Mouse (Mus musculus) forebrain, embryonic 14.5 days (tissue): Measurements from ENCODE around the gene Ccnt1. TPM values are rescaled to one million over a fixed set of nuclear protein-coding genes. Genes with fewer than 3 reads are reported as not detected.

Experiments
- ATAC-seq: fragments of 200-750 bp; cut with Nextera tagmentation; 2 replicates; pipeline ENCODE4 v1.8.0; 2017; ENCODE audit warnings: mild to moderate bottlenecking, moderate library complexity
- DNase-seq: peaks from one replicate; pipeline ENCODE4 v3.0.0-alpha.2; 2015; ENCODE audit warnings: low spot score
- H3K27ac ChIP-seq: fragments of 300-500 bp; sonication (generic); 2 replicates; pipeline ENCODE4 v1.5.1; 2014; ENCODE audit warnings: low read depth, mild to moderate bottlenecking, control low read depth, low read length, moderate library complexity
- H3K27me3 ChIP-seq: fragments of 300-500 bp; sonication (generic); replicated peaks from 2 replicates; pipeline ENCODE4 v1.6.1; 2014; ENCODE audit warnings: low read length, control low read depth, mixed read lengths; ENCODE audit not compliant: control insufficient read depth, insufficient read depth
- H3K36me3 ChIP-seq: fragments of 300-500 bp; sonication (generic); 2 replicates; pipeline ENCODE4 v1.6.1; 2014; ENCODE audit warnings: low read length, control low read depth; ENCODE audit not compliant: control insufficient read depth, insufficient read depth
- H3K4me1 ChIP-seq: fragments of 300-500 bp; sonication (generic); 2 replicates; pipeline ENCODE4 v1.6.1; 2014; ENCODE audit warnings: antibody characterized with exemption, low read length, control low read depth; ENCODE audit not compliant: control insufficient read depth, insufficient read depth
- H3K4me2 ChIP-seq: fragments of 300-500 bp; sonication (generic); 2 replicates; pipeline ENCODE4 v1.6.1; 2014; ENCODE audit warnings: mild to moderate bottlenecking, control low read depth, low read length
- H3K4me3 ChIP-seq: fragments of 300-500 bp; sonication (generic); 2 replicates; pipeline ENCODE4 v1.5.1; 2014; ENCODE audit warnings: low read depth, low read length, control low read depth
- H3K9ac ChIP-seq: fragments of 300-500 bp; sonication (generic); 2 replicates; pipeline ENCODE4 v1.6.1; 2014; ENCODE audit warnings: mild to moderate bottlenecking, low read length, control low read depth, moderate library complexity
- H3K9me3 ChIP-seq: fragments of 300-500 bp; sonication (generic); replicated peaks from 2 replicates; pipeline ENCODE4 v1.6.1; 2016; ENCODE audit warnings: low read length, control low read depth, mixed read lengths; ENCODE audit not compliant: control insufficient read depth
- WGBS: fragments of 180-500 bp; shearing (Covaris S2); extraction: QIAGEN DNeasy Blood & Tissue Kit; methylation state at CpG from one replicate; pipeline ENCODE4 v1.1.7; 2014; 5-methylcytosine and 5-hydroxymethylcytosine counted together
- polyA plus RNA-seq: library from polyadenylated mRNA; unstranded; fragments of >200 nt; fragmentation: Nextera tagmentation; extraction: Ambion mirVana; gene quantifications from 2 replicates; pipeline ENCODE4 v1.2.1, GENCODE M21; 2014

Gene Ccnt1
- polyA plus RNA-seq, 1 experiment from 2014 or later = 51.3 TPM

- DNase-seq (peak; percentile 4), ATAC-seq (peak; percentile 8; the same call in 1 of the 2 replicates)
- H3K4me3 ChIP-seq = peak overlapping the region; percentile 92
- H3K9me3 ChIP-seq = no peaks in the 10 kb centered on the region
- WGBS = 10% methylated on average over 22 of the region's 22 CpGs
- H3K36me3 ChIP-seq = peaks cover 12% of the 10 kb centered on the region; the same call in 1 of the 2 replicates
- no peaks in the 10 kb centered on the region for H3K27me3 ChIP-seq
- H3K9ac ChIP-seq = peak overlapping the region; percentile 84
- peak overlapping the region; percentile 50 for H3K4me2 ChIP-seq
- H3K4me1 ChIP-seq = peaks cover 20% of the 10 kb centered on the region
- H3K27ac ChIP-seq = peak overlapping the region; percentile 89
Observed at GRCm38 (mm10) chr15:98568256-98569033, 2.3 kb downstream of the Ccnt1 start.

- Histone ChIP-seq H3K4me1 (peaks cover 20% of the 10 kb centered on the region), H3K4me2 (peak overlapping the region; percentile 98), H3K9me3 (no peaks in the 10 kb centered on the region), H3K27me3 (no peaks in the 10 kb centered on the region), H3K9ac (peak overlapping the region; percentile 90), H3K4me3 (peak overlapping the region; percentile 92), H3K27ac (peak overlapping the region; percentile 89), H3K36me3 (peaks cover 22% of the 10 kb centered on the region; the same call in 1 of the 2 replicates)
- WGBS = under 1% methylated on average over 88 of the region's 88 CpGs
- ATAC-seq = peak; percentile 98
- peak; percentile 100 for DNase-seq
Observed at GRCm38 (mm10) chr15:98567278-98568134, 3.2 kb downstream of the Ccnt1 start.

DNA sequence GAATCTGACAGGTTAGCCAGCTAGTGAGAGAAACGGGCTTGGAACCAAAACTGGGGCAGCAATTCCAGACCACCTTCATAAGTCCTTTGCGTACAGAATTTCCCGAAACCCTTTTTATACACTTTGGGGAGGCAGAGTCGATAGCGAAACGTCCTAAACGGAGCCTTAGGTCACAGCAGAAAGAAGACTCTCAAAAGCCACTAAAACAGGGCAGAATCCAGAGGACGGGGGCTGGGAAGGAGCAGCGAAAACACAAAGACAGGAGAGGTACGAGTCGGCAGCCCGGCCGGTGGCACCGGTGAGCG, 3.8 kb downstream of the Ccnt1 start:
- Histone ChIP-seq H3K36me3 (peaks cover 22% of the 10 kb centered on the region; the same call in 1 of the 2 replicates), H3K4me2 (peak overlapping the region; percentile 98), H3K27me3 (no peaks in the 10 kb centered on the region), H3K4me1 (peaks cover 20% of the 10 kb centered on the region), H3K9me3 (no peaks in the 10 kb centered on the region), H3K9ac (peak overlapping the region; percentile 90), H3K27ac (peak overlapping the region; percentile 88), H3K4me3 (peak overlapping the region; percentile 92)
- under 1% methylated on average over 15 of the region's 15 CpGs for WGBS
- no peak for ATAC-seq
- no peak for DNase-seq

GRCm38 (mm10) chr15:98557186-98557585, 13.5 kb downstream of the Ccnt1 start:
- no peaks in the 10 kb centered on the region for H3K27me3 ChIP-seq
- DNase-seq (no peak), ATAC-seq (no peak)
- H3K27ac ChIP-seq = no peak overlapping the region
- peaks cover 61% of the 10 kb centered on the region for H3K36me3 ChIP-seq
- H3K9ac ChIP-seq = no peak overlapping the region
- no peaks in the 10 kb centered on the region for H3K4me1 ChIP-seq
- H3K4me3 ChIP-seq = no peak overlapping the region
- no peak overlapping the region for H3K4me2 ChIP-seq
- WGBS = 91% methylated on average over 5 of the region's 5 CpGs
- H3K9me3 ChIP-seq = no peaks in the 10 kb centered on the region

DNA sequence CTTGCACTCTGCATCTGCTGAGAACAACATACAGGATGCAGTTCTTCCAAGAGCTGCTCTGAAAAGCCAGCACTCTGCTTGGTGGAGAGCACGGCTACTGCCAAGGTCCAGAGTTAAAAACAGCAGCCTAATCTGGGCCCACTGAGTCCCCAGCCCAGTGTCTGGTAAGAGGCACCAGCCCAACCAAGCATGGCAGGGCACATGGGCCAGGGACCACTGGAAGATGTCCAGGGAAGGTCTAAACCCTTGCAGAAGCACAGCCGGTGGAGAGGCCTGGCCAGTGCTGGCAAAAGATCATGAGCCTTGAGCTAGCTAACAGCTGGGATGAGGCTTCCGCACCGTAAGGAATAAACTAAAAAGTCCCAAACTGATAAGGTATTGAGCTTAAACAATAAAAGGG, 14.8 kb downstream of the Ccnt1 start:
- ATAC-seq (no peak), DNase-seq (no peak)
- Histone ChIP-seq H3K27ac (no peak overlapping the region), H3K4me2 (no peak overlapping the region), H3K36me3 (peaks cover 71% of the 10 kb centered on the region), H3K27me3 (no peaks in the 10 kb centered on the region), H3K9ac (no peak overlapping the region), H3K4me1 (no peaks in the 10 kb centered on the region), H3K4me3 (no peak overlapping the region), H3K9me3 (no peaks in the 10 kb centered on the region)
- 95% methylated on average over 4 of the region's 4 CpGs for WGBS

GRCm38 (mm10) chr15:98552758-98553157, 18.0 kb downstream of the Ccnt1 start:
- Histone ChIP-seq H3K27me3 (no peaks in the 10 kb centered on the region), H3K4me2 (no peak overlapping the region), H3K36me3 (peaks cover 77% of the 10 kb centered on the region), H3K9me3 (no peaks in the 10 kb centered on the region), H3K9ac (no peak overlapping the region), H3K4me3 (no peak overlapping the region), H3K27ac (no peak overlapping the region), H3K4me1 (no peaks in the 10 kb centered on the region)
- DNase-seq (no peak), ATAC-seq (no peak)
- 95% methylated on average over 2 of the region's 2 CpGs for WGBS

DNA sequence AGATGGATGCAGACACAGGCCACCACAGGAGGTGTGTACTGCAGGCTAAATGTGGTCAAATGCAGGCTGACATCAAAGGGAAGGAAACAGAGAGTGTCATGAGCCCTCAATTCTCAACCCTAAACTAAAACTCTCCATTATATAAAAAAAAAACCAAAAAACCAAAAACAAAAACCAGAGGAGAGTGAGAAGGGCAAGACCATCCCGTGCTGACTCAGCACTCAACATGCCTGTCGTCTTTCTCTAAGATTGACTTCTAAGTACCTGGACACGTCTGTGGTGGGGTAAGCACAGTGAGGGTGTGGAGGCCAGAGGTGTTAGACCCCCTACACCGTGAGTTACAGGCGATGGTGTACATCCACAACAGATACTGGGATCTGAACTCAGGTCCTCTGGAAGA, 23.9 kb downstream of the Ccnt1 start:
- Histone ChIP-seq H3K4me1 (no peaks in the 10 kb centered on the region), H3K9ac (no peak overlapping the region), H3K27ac (no peak overlapping the region), H3K36me3 (peaks cover 93% of the 10 kb centered on the region), H3K9me3 (no peaks in the 10 kb centered on the region), H3K27me3 (no peaks in the 10 kb centered on the region), H3K4me2 (no peak overlapping the region), H3K4me3 (no peak overlapping the region)
- ATAC-seq = no peak
- no peak for DNase-seq
- 93% methylated on average over 5 of the region's 5 CpGs for WGBS

GRCm38 (mm10) chr15:98545151-98545550, 25.6 kb downstream of the Ccnt1 start:
- 97% methylated on average over 3 of the region's 3 CpGs for whole genome bisulfite sequencing
- Histone ChIP-seq H3K4me3 (no peak overlapping the region), H3K4me1 (no peaks in the 10 kb centered on the region), H3K36me3 (peaks cover 84% of the 10 kb centered on the region), H3K27me3 (no peaks in the 10 kb centered on the region), H3K4me2 (no peak overlapping the region), H3K9ac (no peak overlapping the region), H3K9me3 (no peaks in the 10 kb centered on the region), H3K27ac (no peak overlapping the region)
- DNase-seq (no peak), ATAC-seq (no peak)

GRCm38 (mm10) chr15:98543341-98543740, 27.4 kb downstream of the Ccnt1 start:
- Histone ChIP-seq H3K9me3 (no peaks in the 10 kb centered on the region), H3K36me3 (peaks cover 80% of the 10 kb centered on the region)

More at GRCm38 (mm10) chr15:98543341-98543740, 27.4 kb downstream of the Ccnt1 start:
- Histone ChIP-seq H3K27ac (no peak overlapping the region), H3K9ac (no peak overlapping the region), H3K4me2 (no peak overlapping the region), H3K4me1 (no peaks in the 10 kb centered on the region), H3K27me3 (no peaks in the 10 kb centered on the region), H3K4me3 (no peak overlapping the region)
- ATAC-seq = no peak
- DNase-seq = no peak
- WGBS = 71% methylated on average over 4 of the region's 4 CpGs
